Mouse (Mus musculus) urinary bladder, postnatal 14 days (tissue): ENCODE data around the gene Nanog.
"Not testable (repeated sequence)": the region's sequence is repeated elsewhere in the genome, so short reads cannot be mapped to it uniquely, and the experiment has no call there.

Experiments used
- DNase-seq: peaks from one replicate; pipeline ENCODE4 v3.0.0; 2021; ENCODE audit warnings: low spot score

Gene Nanog

GRCm38 (mm10) chr6:122707036-122707800 is at the start of gene Nanog:
Nanog (plus strand) TSS chr6:122707489.
- no peak for DNase-seq

- DNase-seq = no peak
Observed at GRCm38 (mm10) chr6:122657630-122658029, 49.7 kb upstream of the Nanog start.

GRCm38 (mm10) chr6:122659567-122659966 is 47.7 kb upstream of the Nanog start:
- DNase-seq = peak; percentile 13

- DNase-seq = peak; percentile 23
Observed at GRCm38 (mm10) chr6:122660601-122661379, 46.5 kb upstream of the Nanog start.

GRCm38 (mm10) chr6:122662551-122663264 is 44.6 kb upstream of the Nanog start:
- DNase-seq = peak; percentile 36

GRCm38 (mm10) chr6:122663596-122664206 is 43.6 kb upstream of the Nanog start:
- DNase-seq = no peak

- DNase-seq = no peak
Observed at GRCm38 (mm10) chr6:122665866-122666265, 41.4 kb upstream of the Nanog start.

GRCm38 (mm10) chr6:122667715-122668114 is 39.6 kb upstream of the Nanog start:
- no peak for DNase-seq

GRCm38 (mm10) chr6:122668823-122669222 is 38.5 kb upstream of the Nanog start:
- DNase-seq = no peak

GRCm38 (mm10) chr6:122669406-122670200 is 37.7 kb upstream of the Nanog start:
- peak; percentile 93 for DNase-seq

- DNase-seq = no peak
Observed at GRCm38 (mm10) chr6:122670201-122670551, 37.1 kb upstream of the Nanog start.

GRCm38 (mm10) chr6:122670841-122671240 is 36.4 kb upstream of the Nanog start:
- no peak for DNase-seq

GRCm38 (mm10) chr6:122672746-122673145 is 34.5 kb upstream of the Nanog start:
- DNase-seq = no peak

GRCm38 (mm10) chr6:122682646-122683045 is 24.6 kb upstream of the Nanog start:
- DNase-seq = no peak

- DNase-seq = no peak
Observed at GRCm38 (mm10) chr6:122686709-122687108, 20.6 kb upstream of the Nanog start.

GRCm38 (mm10) chr6:122689411-122690055 is 17.8 kb upstream of the Nanog start:
- no peak for DNase-seq

GRCm38 (mm10) chr6:122690082-122690481 is 17.2 kb upstream of the Nanog start:
- DNase-seq = no peak

- no peak for DNase-seq
Observed at GRCm38 (mm10) chr6:122695398-122695797, 11.9 kb upstream of the Nanog start.

- not testable (repeated sequence) for DNase-seq
Observed at GRCm38 (mm10) chr6:122699628-122700027, 7.7 kb upstream of the Nanog start.

GRCm38 (mm10) chr6:122701816-122702215 is 5.5 kb upstream of the Nanog start:
- DNase-seq = no peak
